Mouse (Mus musculus) cerebellum, postnatal 14 days (tissue): Measurements from ENCODE around the gene Cdhr4.

Source experiments
- DNase-seq, 2 experiments: peaks; one replicate each; pipeline ENCODE4 v3.0.0; 2021; ENCODE audit warnings: mixed read lengths in 2 of 2

Cdhr4 gene

GRCm38 (mm10) chr9:107992197-107992596 lies at the start of gene Cdhr4:
Gene Cdhr4, plus strand, starts transcription at chr9:107992497.
- no peak for DNase-seq

GRCm38 (mm10) chr9:107947241-107948194 lies 44.8 kb upstream of the Cdhr4 start:
- peak; percentile 47 to 69 for DNase-seq

GRCm38 (mm10) chr9:107949184-107949921 lies 42.9 kb upstream of the Cdhr4 start:
- no peak for DNase-seq

- DNase-seq, result no peak
Observed at GRCm38 (mm10) chr9:107949922-107950235, 42.4 kb upstream of the Cdhr4 start, which contains the start of gene Traip. Gene Traip, plus strand, starts transcription at chr9:107950136.

GRCm38 (mm10) chr9:107950460-107951355 lies 41.6 kb upstream of the Cdhr4 start:
- DNase-seq, result peak; percentile 93 to 95

- DNase-seq, result no peak
Observed at GRCm38 (mm10) chr9:107955613-107956289, 36.5 kb upstream of the Cdhr4 start.

DNA sequence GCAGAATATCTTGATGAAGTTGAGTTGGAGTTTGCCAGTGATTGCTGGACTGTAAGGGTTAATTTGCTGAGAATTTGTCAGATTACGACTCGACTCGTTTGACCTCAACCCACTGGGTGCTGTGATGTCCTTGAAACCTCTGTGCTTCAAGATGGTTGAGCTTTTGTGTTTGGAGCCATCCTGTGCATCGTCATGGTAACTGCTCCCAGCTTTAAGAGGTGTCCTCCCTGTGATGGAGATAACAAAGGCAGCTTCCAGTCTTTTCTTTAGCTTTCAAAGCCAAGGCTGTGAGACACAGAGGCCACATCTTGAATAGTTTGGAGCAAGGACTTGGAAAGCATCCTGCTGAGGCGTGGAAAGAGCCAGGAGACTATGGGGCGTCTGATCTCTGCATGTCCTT lies 35.2 kb upstream of the Cdhr4 start:
- no peak for DNase-seq

DNA sequence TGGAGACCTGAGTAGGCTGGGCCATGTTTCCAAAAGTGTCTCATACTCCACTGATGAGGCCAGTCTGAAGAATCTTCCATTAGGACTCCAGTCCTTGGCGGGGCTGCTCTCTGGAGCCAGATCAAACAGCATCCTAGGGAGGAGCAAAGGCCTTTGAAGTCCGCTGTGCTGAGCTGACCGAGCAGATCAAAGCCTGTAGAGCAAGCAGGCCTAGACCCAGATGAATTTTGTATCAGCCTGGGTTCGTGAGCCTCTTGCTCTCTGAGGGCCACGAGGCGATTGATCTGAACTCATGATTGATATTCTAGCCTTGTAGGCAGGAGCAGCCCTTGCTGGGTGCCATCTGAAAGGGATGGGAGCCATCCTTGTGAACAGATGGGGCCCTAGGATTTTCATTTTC lies 32.4 kb upstream of the Cdhr4 start:
- DNase-seq, result no peak

- DNase-seq, result no peak
Observed at GRCm38 (mm10) chr9:107960928-107961327, 31.4 kb upstream of the Cdhr4 start.

GRCm38 (mm10) chr9:107961351-107961762 lies 30.9 kb upstream of the Cdhr4 start:
- DNase-seq, result peak in 1 of 2 experiments; percentile 20

DNA sequence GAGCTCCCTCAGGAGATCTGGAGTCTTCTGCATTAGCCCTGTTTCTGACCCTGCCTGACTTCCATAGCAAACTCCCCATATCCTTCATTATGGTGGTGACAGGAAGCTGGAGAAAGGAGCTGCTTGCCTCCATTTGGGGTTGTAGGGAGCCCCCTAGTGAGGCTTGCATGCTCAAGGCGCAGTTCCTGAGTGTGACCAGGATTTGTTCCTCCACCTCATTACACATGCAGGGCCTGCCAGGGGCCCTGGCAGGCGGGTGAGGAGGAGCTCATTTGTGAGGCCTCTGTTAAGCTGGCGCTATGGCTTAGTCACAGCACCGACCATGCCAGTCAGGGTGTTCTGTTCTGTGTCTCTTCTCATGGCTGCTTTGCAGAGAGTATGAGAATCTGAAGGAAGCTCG lies 30.4 kb upstream of the Cdhr4 start:
- DNase-seq, result peak in 1 of 2 experiments; percentile 19

- no peak for DNase-seq
Observed at GRCm38 (mm10) chr9:107962916-107963315, 29.4 kb upstream of the Cdhr4 start.

DNA sequence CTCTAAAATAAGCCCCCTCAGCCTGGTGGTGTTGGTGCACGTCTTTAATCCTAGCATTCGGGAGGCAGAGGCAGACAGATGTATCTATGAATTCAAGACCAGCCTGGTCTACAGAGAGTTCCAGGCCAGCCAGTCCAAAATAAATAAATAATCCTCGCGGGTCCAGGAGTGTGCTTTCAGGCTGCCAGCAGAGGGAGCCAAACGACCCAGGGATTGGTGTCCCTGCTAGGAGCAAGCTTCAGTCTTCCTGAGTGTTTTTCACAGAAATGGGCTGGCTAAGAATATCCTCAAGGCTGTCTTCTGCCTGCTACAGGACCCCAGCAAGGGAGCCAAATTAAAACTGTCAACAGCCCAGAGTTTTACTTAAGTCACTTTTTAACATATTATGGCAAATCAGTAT lies 28.6 kb upstream of the Cdhr4 start:
- DNase-seq, result peak; percentile 89 to 94

DNA sequence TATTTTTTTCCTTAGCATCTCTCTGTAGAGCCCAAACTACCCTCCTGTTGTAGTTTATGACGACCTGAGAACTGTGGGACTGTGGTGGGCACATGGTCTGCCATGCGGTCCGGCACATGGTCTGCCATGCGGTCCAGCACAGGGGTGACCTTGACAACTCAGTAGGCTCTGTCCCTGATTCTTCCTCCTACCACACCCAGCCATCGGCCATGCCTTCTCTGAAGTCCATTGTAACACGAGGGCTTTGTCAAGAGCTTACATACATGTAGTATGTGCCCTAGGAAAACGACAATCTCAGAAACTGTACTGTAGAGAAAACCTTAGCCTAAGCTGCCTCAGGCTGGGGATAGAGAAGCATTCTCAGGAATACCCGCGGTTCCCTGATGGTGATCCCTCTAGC lies 27.6 kb upstream of the Cdhr4 start:
- DNase-seq, result no peak

- no peak for DNase-seq
Observed at GRCm38 (mm10) chr9:107966676-107967075, 25.6 kb upstream of the Cdhr4 start.

DNA sequence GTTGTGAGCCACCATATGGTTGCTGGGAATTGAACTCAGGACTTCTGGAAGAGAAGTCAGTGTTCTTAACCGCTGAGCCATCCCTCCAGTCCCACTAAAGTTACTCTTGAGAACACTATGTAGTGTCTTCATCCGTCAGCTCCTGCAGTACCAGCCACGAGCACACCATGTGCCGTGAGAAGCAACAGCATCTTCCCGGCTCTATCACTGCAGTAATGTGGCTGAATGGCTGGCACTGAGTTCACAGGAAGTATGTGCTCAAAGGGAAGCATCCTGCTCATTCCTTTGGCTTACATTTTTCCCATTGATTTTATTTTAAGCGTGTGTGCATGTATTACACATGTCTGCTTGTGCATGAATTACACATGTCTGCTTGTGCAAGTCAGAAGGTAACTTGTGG lies 24.9 kb upstream of the Cdhr4 start:
- DNase-seq, result no peak

DNA sequence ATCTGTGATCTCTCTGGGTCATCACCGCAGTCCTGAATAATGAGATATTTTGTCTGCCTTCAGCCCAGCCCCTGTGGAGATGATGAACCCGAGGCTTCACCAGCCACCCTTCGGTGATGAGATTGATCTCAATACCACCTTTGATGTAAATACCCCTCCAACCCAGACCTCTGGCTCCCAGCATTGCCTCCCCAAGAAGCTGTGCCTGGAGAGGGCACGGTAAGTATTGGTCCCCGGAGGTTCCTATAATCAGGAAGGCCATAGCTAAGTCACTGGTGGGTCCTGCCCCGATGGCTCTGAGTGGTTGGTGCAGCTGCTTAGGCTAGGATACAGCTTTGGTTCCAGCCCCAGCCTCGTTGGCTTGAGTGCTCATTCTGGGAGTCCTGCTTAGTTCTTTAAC lies 23.8 kb upstream of the Cdhr4 start:
- DNase-seq, result no peak

DNA sequence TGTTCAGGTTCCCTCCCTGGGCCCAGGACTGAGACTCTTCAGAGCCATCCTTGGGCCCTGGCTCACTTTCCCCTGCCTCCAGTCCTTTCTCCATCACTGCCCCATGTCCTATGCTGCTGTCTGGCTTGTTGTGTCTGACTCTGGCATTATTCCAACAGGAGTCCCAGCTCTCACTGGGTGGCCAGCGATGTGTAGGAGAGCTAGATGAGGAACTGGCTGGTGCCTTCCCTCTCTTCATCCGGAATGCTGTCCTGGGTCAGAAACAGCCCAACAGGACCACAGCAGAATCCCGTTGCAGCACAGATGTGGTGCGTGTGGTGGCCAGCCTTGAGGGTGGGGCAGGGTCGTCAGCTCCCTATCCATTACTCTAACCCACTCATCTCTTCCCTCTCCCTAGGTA lies 22.0 kb upstream of the Cdhr4 start:
- no peak for DNase-seq

DNA sequence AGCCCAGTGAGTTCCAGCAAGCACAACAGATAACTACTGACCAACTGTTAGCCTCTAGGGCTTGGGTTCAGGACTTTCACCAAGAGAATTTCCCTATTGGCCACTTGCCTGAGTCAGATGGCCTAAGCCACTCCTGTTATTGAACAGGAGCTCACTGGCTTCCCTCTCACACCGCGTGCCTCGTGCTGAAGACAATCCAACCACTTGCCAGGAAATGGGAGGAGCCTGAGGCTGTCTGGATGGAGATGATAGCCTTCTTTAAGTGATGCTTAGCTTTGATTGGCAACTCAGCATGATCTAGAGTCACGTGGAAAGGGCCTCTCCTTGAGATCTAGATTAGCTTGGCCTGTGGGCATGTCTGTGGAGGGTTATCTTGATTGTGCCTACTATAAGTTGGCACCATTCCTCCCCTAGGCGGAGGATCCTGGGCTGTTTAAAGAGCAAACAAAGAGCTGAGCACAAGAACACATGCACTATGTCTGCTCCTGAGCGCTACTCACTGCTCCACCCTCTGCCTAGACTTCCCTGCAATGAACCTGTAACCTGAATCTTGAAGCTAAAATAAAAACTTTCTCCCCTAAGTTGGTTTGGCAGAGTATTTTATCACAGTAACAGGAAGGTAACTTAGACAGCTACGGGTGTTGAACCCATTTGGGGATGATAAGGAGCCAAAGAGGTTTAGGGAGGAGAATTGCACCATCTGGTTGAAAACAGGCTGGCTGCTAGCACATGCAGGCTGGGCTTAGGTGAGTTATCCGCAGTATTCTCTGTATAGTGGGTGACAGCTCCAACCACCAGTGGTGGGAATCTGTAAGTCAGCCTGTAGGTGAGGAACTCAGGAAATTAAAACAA lies 20.4 kb upstream of the Cdhr4 start:
- DNase-seq, result no peak

GRCm38 (mm10) chr9:107974491-107975171 lies 17.7 kb upstream of the Cdhr4 start:
- DNase-seq, result no peak
